Mouse (Mus musculus): ENCODE results near the gene Synpo2l.
"Not testable (repeated sequence)": the region's sequence is repeated elsewhere in the genome, so short reads cannot be mapped to it uniquely, and the experiment has no call there.

Synpo2l gene

GRCm38 (mm10) chr14:20668154-20668810, at the start of gene Synpo2l:
TSS of gene Synpo2l (minus strand) at chr14:20668354.
- DNase-seq (ENCODE audit: extremely low read depth, low read depth, low spot score), result no peak

- DNase-seq (ENCODE audit: extremely low read depth, low read depth, low spot score), result no peak
Measured at GRCm38 (mm10) chr14:20713832-20714231, 45.7 kb upstream of the Synpo2l start.

DNA sequence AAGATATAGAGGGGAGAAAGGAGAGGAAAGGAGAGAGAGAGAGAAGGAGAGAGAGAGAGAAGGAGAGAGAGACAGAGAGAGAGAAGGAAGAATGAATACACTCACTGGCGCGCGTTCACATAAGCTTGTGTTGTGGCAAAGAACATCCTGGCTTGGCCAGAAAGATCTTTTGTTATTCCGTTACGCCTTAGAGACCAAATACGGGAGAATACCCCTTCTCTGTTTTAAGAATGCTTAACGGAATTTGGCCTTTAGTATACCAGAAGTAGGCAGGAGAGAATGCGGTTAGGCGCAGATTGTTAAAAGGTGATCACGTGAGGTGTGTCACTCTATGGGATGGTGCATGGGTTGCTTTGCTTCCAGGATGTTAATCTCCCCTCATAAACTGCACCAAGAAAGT, 40.1 kb upstream of the Synpo2l start:
- DNase-seq (ENCODE audit: extremely low read depth, low read depth, low spot score), result no peak

GRCm38 (mm10) chr14:20707201-20708190, 39.3 kb upstream of the Synpo2l start, which contains the start of gene Zswim8:
TSS of gene Zswim8 (plus strand) at chr14:20707552.
- DNase-seq (ENCODE audit: extremely low read depth, low read depth, low spot score), result no peak

GRCm38 (mm10) chr14:20703461-20703860, 35.3 kb upstream of the Synpo2l start:
- DNase-seq (ENCODE audit: extremely low read depth, low read depth, low spot score), result not testable (repeated sequence)

DNA sequence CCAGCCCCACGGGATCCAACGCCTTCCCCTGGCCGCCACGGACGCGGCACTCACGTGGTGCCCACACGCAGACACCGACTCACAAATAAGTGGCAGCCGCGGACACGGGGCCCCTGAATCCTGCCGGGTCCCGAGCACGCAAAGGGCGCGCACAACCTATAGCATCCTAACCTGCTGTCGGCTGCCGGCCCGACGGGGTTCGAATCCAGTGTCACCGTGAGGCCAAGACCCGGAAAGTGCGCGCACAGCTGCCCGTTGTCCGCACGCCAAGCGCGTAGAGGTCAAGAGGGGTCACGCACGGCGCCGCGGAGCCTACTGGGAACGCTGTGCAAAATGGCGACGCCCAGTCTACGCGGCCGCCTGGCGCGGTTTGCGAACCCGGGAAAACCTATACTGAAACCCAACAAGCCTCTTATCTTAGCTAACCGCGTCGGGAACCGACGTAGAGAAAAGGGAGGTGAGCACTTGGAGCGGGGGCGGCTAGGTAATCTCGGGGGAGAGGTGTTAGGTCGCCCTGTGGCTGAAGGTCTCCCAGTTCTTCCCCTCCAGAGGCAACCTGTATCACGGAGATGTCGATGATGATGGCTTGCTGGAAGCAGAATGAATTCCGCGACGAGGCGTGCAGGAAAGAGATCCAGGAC, 34.7 kb upstream of the Synpo2l start, which contains the start of gene Chchd1:
Gene Chchd1, plus strand, starts transcription at position 266 of the 641 bp plus-strand sequence.
- no peak for DNase-seq (ENCODE audit: extremely low read depth, low read depth, low spot score)

- no peak for DNase-seq (ENCODE audit: extremely low read depth, low read depth, low spot score)
Measured at GRCm38 (mm10) chr14:20702096-20702740, 34.1 kb upstream of the Synpo2l start.

GRCm38 (mm10) chr14:20701554-20701953, 33.4 kb upstream of the Synpo2l start:
- DNase-seq (ENCODE audit: extremely low read depth, low read depth, low spot score), result no peak

GRCm38 (mm10) chr14:20700362-20700761, 32.2 kb upstream of the Synpo2l start:
- no peak for DNase-seq (ENCODE audit: extremely low read depth, low read depth, low spot score)

DNA sequence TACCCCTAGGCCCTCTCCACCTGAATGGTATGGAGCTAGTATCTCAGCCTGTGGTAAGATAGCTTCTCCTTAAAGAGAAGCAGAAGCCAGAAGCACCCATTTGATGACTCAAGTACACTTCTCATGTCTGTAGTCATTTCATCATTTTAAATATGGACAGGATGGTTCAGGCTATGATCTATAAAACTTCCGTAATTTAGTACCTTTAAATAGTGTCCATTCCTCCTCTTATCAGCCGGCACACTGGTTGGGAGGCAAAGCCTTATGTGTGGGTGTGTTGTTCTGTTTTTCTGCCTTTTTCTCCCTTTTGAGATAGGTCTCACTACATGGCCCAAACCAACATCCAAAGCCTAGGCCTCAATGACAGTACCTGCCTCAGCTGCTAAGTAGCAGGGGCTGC, 30.4 kb upstream of the Synpo2l start:
- no peak for DNase-seq (ENCODE audit: extremely low read depth, low read depth, low spot score)

GRCm38 (mm10) chr14:20696986-20697385, 28.8 kb upstream of the Synpo2l start:
- DNase-seq (ENCODE audit: extremely low read depth, low read depth, low spot score), result no peak

- no peak for DNase-seq (ENCODE audit: extremely low read depth, low read depth, low spot score)
Measured at GRCm38 (mm10) chr14:20695761-20696520, 27.8 kb upstream of the Synpo2l start.

- DNase-seq (ENCODE audit: extremely low read depth, low read depth, low spot score), result no peak
Measured at GRCm38 (mm10) chr14:20694884-20695760, 27.0 kb upstream of the Synpo2l start, which contains the start of gene Fut11. TSS of gene Fut11 (plus strand) at chr14:20694968.

- no peak for DNase-seq (ENCODE audit: extremely low read depth, low read depth, low spot score)
Measured at GRCm38 (mm10) chr14:20694185-20694883, 26.2 kb upstream of the Synpo2l start.

DNA sequence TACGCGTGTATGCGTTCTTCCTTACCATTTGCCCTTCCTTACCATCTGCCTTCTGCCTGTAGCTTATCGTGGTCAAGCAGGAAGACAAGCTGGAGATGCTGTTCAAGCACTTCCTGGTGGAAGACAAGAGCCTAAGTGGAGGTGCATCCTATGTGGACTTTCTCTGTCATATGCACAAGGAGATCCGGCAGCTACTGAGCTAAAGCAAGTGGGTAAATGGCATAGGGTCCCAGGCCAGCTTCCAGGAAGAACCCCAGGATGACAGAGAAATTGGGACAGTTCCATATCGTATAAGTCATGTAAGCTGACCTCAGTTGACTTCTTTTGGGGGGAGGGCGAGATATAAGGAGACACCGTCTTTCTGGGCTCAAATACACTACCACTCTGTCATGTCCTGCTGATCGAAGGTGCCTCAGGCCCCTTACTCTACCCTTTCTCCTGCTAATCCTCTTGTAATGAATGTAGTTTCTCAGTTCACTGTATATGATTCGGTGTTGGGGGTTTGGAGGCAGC, 25.5 kb upstream of the Synpo2l start:
- no peak for DNase-seq (ENCODE audit: extremely low read depth, low read depth, low spot score)

DNA sequence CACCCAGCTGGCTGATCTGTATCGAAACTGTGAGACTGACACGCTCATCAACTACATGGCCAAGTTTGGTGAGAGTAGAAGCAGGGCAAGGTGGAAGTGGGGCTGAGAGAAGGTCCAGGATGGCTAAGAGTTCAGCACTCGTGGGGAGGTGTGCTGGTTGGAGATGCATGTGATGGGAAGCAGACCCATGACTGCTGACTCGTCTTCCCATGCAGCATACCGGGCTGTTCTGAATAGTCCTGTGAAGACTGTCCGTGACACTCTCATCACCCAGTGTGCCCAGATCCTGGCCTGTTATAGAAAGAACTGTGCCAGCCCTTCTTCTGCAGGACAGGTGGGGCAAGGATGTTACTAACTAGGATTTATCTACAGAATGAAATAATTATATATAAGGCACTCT, 23.6 kb upstream of the Synpo2l start:
- DNase-seq (ENCODE audit: extremely low read depth, low read depth, low spot score), result no peak

- DNase-seq (ENCODE audit: extremely low read depth, low read depth, low spot score), result no peak
Measured at GRCm38 (mm10) chr14:20689009-20689408, 20.9 kb upstream of the Synpo2l start.

GRCm38 (mm10) chr14:20686576-20686975, 18.4 kb upstream of the Synpo2l start:
- no peak for DNase-seq (ENCODE audit: extremely low read depth, low read depth, low spot score)
